Mouse (Mus musculus): Measurements from ENCODE around the gene Abl1.

Abl1 gene

DNA sequence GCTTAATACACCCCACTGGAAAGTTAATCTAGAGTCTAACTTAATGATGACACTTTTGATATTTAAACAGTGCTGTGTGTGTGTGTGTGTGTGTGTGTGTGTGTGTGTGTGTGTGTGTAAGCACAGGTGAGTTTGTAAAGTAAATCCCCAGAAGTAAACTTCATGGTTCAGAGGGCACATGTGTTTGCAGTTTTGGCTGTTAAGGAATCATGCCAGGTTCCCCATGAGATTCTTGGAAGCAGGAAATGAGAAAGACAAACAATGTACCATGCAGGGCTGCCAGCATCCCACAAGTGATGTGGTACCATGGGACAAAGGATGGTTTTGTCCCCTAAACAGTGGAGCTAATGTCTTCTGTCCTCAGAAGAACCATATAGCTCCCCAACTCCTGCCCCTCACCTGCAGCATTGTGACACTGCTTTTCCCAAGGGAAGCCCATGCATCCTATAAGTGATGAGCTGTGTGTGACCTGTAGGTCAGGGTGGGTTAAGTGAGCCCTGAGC lies 57.6 kb downstream of the Abl1 start:
- DNase-seq (ENCODE audit: low read depth), result no peak

DNA sequence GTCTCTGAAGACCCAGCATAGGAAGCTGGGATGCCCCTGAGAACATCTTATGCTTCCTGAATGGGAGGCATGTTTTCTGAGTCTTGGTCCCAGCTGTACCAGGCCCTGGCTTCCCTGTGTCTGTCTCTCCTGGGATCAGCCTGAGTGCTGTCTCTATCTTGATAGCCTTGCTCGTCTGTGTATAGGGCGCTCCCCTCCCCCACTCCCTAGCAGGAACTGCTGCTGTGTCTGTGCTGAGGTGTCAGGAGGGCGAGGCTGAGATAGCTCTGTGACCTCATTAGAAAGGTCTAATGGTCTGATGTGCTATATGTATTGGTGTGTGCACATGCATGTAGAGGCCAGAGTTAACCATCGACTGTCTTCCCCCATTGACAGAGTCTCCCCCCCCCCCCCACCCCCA lies 58.7 kb downstream of the Abl1 start:
- DNase-seq (ENCODE audit: low read depth), result no peak

DNA sequence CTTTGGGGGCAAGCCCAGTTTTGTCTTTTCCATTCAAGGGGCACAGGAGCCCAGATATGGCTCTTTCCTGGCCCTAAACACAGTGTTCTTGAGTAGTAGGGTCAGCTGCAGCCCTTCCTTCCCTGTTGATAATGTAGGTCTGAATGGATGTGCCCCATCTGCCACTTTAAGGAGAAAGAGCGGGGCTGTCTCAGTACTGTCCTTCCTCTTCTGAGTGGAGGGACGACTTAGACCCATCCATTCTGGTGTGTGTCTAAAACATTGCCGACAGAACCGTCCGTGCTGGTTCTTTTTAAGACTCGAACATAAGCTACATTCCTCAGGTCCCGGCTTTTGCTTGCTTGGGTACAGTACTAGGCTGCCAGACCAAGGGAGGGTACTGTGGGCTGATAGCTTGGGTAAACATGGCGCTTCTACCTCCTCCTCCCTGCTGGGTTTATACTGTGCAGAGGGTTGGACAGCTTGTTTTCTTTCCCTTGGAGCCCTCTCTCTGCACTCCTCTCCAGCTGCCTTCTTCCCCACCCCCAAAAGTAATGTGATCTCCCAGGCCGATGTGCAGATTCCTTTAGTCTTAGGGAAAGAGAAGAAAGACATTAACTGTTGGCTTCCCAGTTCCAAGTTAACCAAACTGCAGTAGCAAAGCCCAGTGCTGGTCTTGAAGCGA lies 61.0 kb downstream of the Abl1 start:
- no peak for DNase-seq (ENCODE audit: low read depth)

DNA sequence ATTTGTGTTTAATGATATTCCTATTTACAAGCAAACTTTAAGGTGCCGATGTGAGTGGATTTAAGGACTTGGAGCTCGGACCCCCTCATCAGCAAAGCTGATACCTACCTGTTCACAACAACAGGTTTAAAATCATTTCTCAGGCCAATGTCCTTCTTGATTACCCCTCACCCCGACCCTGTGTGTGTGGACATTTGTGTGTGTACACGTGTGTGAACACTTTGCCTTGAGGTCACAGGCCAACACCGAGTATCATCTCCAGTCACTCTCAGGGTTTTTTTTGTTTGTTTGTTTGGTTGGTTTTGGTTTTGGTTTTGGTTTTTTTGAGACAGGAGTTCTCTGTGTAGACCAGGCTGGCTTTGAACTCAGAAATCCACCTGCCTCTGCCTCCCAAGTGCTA lies 62.0 kb downstream of the Abl1 start:
- DNase-seq (ENCODE audit: low read depth), result no peak

DNA sequence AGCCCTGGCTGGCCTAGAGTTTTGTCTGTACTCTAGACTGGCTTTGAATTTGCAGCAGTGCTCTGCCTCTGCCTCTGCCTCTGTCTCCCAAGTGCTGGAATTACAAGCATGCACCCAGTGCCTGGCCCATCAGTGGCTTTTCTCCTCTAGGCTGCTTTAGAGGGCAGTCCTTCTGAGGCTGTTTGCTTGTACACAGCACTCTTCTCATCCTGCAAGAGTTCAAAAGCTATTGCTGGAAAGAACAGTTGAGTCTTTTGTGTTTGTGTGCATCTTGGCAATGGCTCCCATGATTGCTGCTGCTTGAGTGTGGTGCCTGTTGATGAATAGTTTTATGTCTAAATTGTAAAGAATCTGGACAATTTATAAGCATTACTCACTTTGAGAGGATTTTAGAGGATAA lies 69.3 kb downstream of the Abl1 start:
- no peak for DNase-seq (ENCODE audit: low read depth)

DNA sequence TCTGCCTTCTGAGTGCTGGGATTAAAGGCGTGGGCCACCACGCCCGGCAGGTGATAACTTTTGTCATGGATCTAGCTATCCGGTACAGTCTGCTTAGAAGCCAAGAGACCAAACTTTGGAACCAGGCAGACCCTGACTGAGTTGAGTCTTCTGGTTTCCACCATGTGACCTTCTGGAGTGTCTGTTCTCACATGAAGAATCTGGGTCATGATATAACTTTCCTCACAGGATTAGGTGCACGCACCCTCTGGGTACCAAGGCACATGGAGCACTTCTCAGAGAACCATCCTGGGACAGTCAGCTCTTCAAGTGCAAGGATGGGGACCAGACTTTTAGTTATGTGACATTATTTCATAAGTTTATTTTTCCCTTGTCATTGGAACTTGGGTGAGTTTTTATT lies 70.8 kb downstream of the Abl1 start:
- no peak for DNase-seq (ENCODE audit: low read depth)

DNA sequence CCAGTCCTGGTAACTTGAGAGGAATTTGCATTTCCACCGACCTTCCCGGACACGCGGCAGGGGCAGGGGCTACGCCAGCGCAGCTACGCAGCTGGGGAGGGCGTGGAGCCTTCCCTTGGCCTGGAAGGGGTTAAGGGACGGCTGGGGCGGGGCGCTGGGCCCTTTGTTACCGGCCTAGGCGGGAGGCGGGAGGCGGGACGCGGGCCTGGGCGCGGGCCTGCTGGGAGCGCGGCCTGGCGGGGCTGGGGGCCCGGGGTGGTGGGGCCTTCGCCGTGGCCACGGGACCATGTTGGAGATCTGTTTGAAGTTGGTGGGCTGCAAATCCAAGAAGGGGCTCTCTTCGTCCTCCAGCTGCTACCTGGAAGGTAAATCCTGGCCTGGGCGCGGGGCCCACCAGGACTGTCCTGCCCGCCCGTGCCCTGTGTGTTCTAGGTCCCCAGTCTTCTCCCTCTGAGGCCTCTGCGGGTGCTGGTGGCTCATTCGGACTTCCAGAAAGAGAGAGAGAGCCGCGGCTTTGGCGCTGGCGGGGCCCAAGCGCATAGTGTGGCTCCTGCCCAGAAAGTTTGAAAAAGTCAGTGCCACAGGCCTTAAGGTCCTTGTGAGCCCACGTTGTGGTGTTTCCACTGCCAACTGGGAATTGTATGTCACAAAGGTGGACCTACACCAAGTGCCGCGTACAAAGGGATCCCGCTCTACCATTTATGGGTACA lies 71.7 kb downstream of the Abl1 start:
- DNase-seq (ENCODE audit: low read depth), result peak; percentile 66

DNA sequence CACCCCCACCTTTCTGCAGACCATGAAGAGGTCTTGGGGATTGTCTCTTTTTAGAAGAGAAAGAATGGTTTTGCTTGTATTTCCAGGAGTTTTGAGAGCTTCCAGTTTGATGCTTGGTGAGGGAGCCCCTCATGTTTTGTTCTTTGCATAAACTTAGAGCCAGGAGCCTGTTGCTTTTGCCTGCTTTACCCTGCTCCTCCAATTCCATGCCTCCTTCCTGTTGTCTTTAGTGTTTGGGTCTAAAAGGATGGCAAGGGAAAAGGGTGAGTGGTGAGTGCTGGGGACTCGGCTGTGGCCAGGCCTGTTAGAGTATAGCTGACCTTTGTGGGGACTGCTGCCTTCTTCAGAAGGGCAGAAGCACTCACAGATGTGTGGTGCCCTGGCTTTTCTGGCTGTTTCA lies 72.3 kb downstream of the Abl1 start:
- peak; percentile 28 for DNase-seq (ENCODE audit: low read depth)

DNA sequence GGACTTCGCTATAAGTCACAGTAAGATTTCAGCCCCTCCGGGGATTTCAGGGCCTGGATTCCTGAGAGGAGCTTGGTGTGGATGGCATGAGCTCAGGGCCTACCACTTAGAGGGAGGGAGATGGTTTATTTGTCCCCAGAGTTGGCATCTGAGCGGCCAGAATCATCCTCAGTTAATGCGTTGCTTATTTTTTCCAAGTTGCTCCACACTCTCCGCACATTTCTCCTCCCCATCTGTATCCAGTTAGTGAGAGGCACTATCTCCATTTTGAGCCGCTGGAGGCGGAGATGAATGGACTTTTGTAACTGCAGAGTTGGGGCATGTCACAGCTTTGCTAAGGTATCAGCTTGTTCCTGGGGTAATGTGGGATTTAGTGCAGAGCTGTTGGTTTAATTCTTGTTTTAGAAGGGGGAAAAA lies 72.9 kb downstream of the Abl1 start:
- DNase-seq (ENCODE audit: low read depth), result no peak

DNA sequence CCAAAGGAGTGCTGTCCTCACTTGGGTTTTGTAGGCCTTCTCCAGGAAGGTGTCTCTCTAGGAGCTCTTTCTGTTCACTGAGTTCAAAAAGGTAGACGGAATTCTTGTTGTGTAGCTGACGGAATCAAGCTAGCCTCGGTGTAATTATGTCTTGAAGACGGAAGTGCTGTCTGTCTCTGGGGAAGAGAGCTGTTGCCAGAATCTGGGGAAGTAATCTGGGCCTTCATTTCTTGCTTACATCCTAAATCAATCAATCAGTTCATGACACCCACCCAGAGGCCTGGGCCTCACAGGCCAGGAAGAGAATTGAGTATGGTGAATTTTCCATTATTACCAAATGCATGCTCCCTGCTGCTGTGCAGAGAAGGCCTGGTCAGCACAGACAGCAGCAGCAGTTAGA lies 73.4 kb downstream of the Abl1 start:
- DNase-seq (ENCODE audit: low read depth), result no peak

DNA sequence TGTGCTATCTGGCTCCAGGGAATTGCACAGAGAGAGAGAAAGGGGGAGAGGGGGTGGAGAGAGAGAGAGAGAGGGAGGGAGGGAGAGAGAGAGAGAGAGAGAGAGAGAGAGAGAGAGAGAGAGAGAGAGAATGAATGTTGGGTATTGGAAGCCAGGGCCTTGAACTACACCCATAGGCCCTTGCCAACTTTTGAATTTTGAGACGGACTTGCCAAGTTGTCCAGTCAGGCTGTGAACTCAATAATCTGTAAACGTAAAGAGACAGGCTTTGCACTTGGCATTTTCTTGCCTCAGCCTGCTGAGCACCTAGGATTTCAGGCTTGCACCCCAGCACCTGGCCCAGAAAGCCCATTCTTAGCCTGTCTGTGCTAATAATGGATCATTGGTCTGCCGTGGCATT lies 74.0 kb downstream of the Abl1 start:
- DNase-seq (ENCODE audit: low read depth), result no peak

DNA sequence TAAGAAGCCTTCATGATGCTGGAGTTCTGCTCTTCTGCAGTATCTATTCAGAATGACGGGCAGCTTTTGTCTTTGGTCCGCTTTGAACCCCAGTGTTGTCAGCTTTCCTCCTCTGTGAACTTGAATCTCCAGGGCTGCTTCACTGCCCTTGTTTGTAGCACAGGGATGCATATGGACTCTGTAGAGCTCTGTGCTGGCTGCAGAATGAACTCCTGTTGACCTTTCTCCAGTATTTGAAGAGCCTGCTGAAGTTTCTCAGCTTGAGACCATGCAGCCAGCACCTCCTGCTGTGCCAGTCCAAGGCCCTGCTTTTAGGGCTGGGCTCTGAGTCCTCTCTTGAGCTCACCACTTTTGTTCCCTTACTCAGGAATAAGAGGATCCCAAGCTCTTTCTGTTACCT lies 74.7 kb downstream of the Abl1 start:
- DNase-seq (ENCODE audit: low read depth), result no peak

DNA sequence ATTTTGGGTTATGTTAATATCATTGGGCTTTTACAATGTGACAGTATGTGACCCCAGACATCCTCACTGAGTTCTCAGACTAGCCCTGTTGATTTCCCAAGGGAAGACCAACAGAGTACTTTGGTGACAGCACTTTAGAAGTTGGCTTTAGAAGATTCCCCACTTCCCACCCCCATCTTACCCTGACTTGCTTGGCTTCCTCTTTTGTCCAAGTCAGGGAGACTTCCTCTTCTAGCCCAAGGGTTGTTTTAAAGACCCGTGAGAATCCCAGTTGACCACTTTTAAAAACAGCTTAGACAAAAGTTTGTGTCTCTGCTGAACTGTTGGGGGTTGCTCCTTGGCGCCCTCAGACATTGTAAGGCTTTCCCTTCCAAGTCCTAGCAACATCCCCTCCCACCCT lies 75.1 kb downstream of the Abl1 start:
- DNase-seq (ENCODE audit: low read depth), result no peak

DNA sequence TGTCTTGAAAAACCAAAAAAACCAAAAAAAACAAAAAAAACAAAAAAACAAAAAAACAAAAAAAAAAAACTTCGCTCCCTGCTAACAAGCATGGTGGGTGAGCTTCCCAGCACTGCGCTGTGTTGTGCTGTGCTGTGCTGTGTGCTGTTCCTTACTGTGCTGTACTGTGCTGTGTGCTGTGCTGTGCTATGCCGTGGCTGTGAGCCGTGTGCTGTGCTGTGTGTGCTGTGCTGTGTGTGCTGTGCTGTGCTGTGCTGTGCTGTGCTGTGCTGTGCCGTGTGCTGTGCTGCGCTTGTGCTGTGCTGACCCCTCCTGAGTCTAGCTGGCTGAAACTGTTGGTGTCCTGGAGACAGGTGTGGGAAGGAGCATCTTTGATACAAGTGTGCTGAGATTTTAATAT lies 78.9 kb downstream of the Abl1 start:
- DNase-seq (ENCODE audit: low read depth), result no peak

DNA sequence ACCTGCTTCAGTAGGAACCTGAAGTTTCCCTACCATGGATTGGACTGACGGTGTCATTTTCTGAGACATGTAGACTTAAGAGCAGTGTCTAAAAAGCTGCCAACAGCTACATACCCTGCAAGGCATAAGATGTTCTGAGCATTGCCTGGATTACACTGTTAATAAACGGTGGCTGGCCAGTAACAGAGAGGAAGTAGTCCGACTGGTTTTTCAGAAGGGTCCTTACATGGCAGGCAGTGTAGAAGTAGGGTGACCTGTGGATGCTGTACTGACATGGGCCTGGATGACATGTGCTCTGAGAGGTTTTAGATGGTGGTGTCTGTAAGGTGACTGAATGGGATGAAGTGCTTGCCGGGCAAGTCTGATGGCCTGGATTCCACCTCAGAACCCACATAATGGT lies 79.6 kb downstream of the Abl1 start:
- no peak for DNase-seq (ENCODE audit: low read depth)

DNA sequence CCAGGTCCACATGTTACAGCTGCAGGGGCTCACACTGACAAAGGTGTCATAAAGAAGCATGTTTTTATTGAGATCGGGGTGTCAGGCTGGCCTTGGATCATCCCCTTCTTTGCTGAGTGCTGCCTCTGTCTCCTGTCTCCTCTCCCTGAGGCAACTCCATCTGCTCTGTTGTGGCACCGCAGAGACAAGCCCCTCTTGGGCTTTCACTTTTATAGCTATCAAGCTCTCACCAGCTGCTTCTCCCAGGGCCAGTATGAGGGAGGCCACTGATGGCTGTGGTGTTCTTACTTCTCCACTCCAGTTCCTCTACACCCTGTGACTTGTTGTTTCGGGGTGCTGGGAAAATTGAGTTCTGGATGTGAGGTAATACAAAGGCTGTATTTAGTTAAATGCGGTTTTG lies 80.9 kb downstream of the Abl1 start:
- DNase-seq (ENCODE audit: low read depth), result no peak

DNA sequence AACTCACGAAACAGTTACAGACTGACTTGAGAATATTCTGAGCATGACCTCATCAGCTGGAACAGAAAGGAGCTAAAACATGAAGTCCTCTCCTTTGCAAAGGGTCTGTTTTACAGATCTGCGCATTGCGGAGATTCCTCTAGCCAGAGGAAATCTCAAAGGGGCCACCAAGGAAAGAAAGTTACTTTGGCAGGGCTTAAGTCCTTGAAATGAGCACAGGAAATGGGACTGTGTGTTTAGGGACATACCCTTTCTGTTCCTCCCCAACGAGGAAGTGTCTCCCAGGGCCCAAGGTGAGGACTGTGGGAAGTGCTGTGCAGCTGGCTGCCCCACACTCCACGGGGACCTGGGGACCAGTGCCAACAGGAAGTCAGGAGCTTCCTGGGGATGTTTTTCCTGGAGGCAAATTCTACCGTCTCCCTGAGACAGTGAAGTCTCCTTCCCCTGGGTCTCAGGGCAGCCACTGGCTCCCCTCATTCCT lies 81.5 kb downstream of the Abl1 start:
- no peak for DNase-seq (ENCODE audit: low read depth)

DNA sequence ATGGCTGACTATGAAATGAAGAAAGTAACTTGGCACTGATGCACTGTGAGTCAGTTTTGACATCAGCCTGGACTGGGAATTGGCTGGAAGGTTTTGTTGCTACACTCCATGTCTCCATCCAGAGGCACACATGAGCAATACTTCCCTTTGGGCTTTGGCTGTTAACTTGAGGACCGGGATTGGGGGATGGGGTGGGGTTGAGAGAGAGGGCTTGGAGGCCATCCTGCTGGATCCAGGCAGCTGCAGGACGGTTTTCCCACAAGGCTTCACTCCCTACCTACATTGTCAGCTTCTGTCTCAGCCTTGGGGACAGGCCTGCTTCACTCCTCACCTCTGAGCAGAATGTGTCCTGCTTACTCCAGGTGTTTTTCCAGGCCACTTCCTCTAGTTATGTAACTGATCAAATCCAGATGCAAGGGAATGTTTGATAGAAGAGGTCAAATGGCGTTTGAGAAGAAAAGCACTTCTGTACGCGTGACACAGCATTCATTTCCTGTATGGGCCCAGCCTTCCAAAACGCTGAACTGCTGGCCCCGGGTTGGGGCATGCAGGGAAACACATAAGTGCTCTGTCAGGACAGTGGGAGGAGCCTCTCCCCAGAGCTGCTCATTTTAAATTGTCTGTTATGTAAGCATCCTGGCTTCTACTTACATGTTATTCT lies 82.7 kb downstream of the Abl1 start:
- peak; percentile 37 for DNase-seq (ENCODE audit: low read depth)

DNA sequence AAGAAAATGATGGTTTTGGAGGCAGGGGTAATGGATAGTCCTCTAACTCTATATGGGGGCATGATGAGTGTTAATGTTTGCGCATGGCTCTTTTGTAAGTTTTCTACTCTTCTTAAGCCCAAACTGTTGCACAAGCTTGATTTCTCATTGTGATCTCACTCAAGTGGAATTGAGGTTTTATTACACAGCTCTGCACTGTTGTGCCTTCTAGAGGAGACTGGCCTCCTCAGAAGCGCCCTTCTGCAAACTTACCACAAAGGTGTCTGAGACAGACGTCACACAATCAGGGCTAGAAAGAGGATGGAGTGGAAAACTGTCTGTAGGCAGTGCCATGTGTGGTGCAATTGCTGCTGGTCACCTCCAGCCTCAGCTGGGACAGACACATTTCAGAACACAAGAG lies 88.3 kb downstream of the Abl1 start:
- DNase-seq (ENCODE audit: low read depth), result no peak

DNA sequence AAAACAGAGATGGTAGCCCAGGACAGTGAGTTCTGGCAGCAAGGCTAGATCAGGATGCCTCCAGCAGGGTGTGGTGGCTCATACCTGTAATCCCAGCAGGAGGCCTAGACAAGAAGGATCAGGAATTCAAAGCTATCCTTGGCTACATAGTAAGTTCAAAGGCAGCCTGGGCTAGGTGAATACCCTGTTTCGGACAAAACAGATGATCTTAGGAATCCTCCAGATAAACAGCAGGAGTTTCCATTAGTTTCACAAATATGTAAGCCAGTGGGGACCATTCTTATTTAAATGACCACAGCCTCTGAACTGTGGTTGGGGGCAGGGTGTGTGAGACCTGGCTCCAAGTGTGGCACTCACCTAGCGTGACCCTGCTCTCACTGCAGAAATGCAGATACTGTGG lies 91.1 kb downstream of the Abl1 start:
- no peak for DNase-seq (ENCODE audit: low read depth)

DNA sequence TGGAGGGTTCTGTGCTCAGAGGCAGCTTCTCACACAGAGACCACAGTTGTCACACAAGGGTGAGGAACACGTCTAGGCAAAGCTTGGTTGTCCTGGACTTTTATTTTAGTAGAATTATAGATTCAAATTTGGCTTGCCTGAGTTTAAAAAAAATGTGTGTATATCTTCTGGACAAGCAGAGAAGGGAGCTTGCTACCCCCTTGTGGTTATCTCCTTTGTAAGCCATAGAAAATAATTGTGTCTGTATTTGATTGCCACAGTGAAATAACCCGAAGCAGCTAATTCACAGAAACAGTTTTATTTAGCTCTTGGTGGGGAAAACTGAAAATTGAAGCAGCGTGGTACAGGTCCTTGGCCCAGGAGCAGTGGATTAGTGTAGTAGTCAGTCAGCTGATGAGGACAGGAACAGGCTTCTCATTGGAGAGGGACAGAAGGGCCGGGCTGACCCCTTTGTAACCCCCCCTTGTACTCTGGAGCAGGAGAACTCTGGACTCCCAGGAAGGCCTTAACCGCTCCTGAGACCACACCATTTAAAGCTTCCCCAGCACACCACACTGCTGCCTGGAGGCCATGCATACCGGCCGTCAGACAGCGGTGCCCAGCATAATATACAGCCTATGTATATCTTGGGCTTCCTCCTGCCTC lies 94.9 kb downstream of the Abl1 start:
- DNase-seq (ENCODE audit: low read depth), result no peak

DNA sequence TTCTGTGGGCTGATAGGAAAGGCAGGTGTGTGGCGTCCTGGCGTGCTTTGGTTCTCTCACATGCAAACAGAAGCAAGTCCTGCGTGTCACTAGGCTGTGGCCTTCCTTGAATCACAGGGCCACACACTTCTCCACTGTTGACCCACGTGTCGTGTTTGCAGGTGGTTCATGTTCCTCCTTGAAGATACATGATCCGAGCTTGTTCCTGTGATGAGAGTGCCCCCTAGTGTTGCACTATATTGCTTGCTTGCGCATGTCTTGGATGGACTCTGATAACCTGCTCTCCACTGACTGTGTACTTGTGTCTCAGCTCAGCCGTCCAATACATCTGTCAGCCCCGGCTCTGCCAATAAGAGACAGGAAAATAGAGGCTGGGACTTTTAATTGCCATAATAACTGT lies 96.9 kb downstream of the Abl1 start:
- peak; percentile 83 for DNase-seq (ENCODE audit: low read depth)

DNA sequence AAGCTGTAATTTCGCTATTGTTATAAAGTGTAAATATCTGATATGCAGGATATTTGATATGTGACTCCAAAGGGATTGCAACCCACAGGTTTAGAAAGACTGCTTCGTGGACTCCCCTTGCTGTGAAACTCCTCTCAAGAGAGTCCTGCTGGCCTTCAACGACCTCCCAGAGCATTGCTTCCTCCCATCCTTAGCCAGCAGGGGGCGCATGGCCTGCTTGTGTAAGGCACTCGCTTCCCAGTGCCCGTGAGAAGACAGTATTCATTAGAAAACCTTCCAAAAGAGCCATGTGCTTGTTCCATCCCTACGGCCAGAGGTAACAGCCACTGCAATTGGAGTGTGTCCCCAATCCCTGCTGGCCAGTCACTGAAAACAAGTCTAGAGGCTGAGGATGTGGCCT lies 98.9 kb downstream of the Abl1 start:
- DNase-seq (ENCODE audit: low read depth), result peak; percentile 84

All from induced T-regulatory cell, adult 2 months (primary cell).